28 mouse cellular contexts compared by ENCODE assay signal in genomic region chr2:103464524-103464923, GRCm38 (mm10). TPM values are rescaled to one million over a fixed set of nuclear protein-coding genes. Genes with fewer than 3 reads are reported as not detected.
"Had no signal": no experiment of that assay in that cellular context is flagged by ENCODE, and none has a peak within 500 bp of the region (broad histone marks: within the 10 kb centered on the region; RNA-seq: fewer than 3 reads in every experiment).

No protein-coding gene starts in this region.

- H3K9ac ChIP-seq: kidney, embryonic 15.5 days; limb, embryonic 13.5 days; liver, embryonic 14.5 days; liver, postnatal 0 days; lung, embryonic 15.5 days; midbrain, embryonic 13.5 days; neural tube, embryonic 13.5 days had no signal

- H3K4me2 ChIP-seq: kidney, embryonic 15.5 days; limb, embryonic 13.5 days; lung, embryonic 15.5 days; midbrain, embryonic 13.5 days; neural tube, embryonic 13.5 days had no signal

- ATAC-seq: liver, postnatal 0 days; midbrain, embryonic 13.5 days; midbrain, embryonic 16.5 days had no signal

- H3K4me1 ChIP-seq: megakaryocyte, embryonic 14.5 days; midbrain, embryonic 10.5 days; midbrain, embryonic 13.5 days had no signal

- H3K4me3 ChIP-seq: kidney, embryonic 15.5 days; layer of hippocampus, adult 2 months; limb, embryonic 10.5 days; limb, embryonic 13.5 days; lung, embryonic 15.5 days; megakaryocyte, embryonic 14.5 days; midbrain, embryonic 10.5 days; midbrain, embryonic 13.5 days; myocyte; neural tube, embryonic 13.5 days had no signal

- H3K27me3 ChIP-seq: kidney, embryonic 15.5 days; limb, embryonic 13.5 days; lung, embryonic 15.5 days; megakaryocyte, embryonic 14.5 days; midbrain, embryonic 13.5 days; neural tube, embryonic 13.5 days had no signal

- H3K27ac ChIP-seq: kidney, embryonic 15.5 days; layer of hippocampus, adult 2 months; limb, embryonic 10.5 days; limb, embryonic 13.5 days; liver, embryonic 14.5 days; lung, embryonic 15.5 days; midbrain, embryonic 10.5 days; midbrain, embryonic 13.5 days; neural tube, embryonic 13.5 days; stomach, postnatal 0 days had no signal

- H3K9me3 ChIP-seq: kidney, embryonic 15.5 days; limb, embryonic 10.5 days; limb, embryonic 13.5 days; lung, embryonic 15.5 days; megakaryocyte, embryonic 14.5 days; midbrain, embryonic 10.5 days; midbrain, embryonic 13.5 days; neural tube, embryonic 13.5 days had no signal

- DNase-seq: kidney, adult 18-20 months; kidney, postnatal 25 days; layer of hippocampus, adult 9-11 months; liver; liver, postnatal 0 days; lung, postnatal 10 days; lung, postnatal 36 days; retina, postnatal 1 day; thymus, adult 2 months; thymus, postnatal 14 days; thymus, postnatal 4 days had no signal

RNA-seq across cellular contexts. Expression of gene Elf5, which starts 53.0 kb away (rescaled TPM):
- total RNA-seq: monocyte, adult 5-6 weeks; neutrophil, adult 5-6 weeks had no signal
- polyA plus RNA-seq: liver, postnatal 0 days; midbrain, embryonic 10.5 days; midbrain, embryonic 13.5 days; midbrain, embryonic 16.5 days; myocyte; neural tube, embryonic 13.5 days; small intestine, adult 2 months; spleen, adult 2 months had no signal
